Mouse (Mus musculus): ENCODE measurements around the gene Ube2v1. TPM values are rescaled to one million over a fixed set of nuclear protein-coding genes. Genes with fewer than 3 reads are reported as not detected.

The Ube2v1 gene
- polyA plus RNA-seq, 1 experiment from 2014 or later: 299 TPM

DNA sequence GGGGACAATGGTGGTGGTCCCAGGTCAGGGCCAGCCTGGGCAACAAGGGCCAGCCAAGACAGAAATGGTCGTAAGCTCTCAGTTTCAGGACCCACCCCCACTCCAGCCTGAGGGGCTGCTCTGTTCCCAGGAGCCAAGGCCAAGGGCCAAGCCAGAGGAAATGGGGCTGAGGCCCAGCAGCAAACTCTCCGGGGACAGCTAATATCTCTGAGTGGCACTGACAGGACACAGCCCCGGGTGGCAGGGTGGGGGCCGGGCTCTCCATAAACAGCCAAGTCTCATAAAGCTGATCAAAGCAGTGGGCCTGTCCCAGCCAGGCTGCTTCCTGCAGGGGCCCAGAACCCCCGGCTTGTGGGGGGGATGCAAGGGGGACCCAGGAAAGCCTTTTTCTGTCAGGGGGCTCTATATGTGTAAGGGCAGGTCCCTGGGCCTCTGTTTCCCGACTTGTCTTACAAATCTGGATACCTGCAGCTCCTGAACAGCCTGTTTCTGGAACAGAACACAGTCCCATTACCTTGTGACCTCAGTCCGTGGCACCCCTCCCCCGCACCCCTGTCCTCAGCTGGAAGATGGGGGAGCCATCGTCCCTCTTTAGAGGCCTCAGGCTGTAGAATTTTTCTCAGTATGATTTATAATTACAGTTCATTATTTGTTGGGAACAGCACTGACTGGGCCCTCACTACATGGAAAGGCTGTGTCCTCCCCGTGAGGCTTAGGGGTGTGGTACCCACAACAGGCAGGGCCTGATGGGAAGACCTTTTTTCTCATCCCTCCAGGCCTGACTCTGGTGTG is 48.5 kb downstream of the Ube2v1 start:
- DNase-seq: no peak
- Histone ChIP-seq H3K27me3 (ENCODE audit: control insufficient read depth, insufficient read depth, low read length) (no peaks in the 10 kb centered on the region), H3K9ac (replicated peaks; ENCODE audit: low read length) (no peak overlapping the region), H3K4me2 (ENCODE audit: low read length) (no peak overlapping the region), H3K4me1 (ENCODE audit: control insufficient read depth, insufficient read depth, low read length) (no peaks in the 10 kb centered on the region), H3K4me3 (replicated peaks; ENCODE audit: low read depth, low read length) (no peak overlapping the region), H3K27ac (replicated peaks; ENCODE audit: low read depth, low read length) (no peak overlapping the region), H3K9me3 (ENCODE audit: control insufficient read depth, low read length) (no peaks in the 10 kb centered on the region), H3K36me3 (ENCODE audit: control insufficient read depth, insufficient read depth, low read length) (no peaks in the 10 kb centered on the region)
- WGBS: 46% methylated on average over 10 of the region's 10 CpGs
- ATAC-seq (ENCODE audit: low FRiP score, low TSS enrichment): no peak

DNA sequence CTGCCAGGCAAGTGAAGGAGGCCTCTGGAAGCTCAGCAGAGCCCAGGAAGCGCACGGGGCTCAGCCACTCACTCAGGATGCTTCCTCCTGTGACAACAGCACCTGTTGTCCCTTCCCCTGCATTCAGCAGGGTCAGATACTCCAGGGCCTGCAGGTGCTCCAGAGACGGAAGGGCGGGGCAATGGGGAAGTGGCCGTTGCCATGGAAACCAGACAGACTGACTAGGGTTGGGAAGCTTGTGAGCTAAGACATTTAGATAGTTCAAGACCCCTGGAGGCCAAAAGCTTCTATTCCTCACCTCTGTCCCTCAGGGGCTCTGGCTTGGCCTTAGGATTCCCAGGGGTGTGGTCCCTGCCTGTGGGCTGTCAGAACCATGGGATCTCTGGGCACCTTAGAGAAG is 53.4 kb downstream of the Ube2v1 start:
- no peaks in the 10 kb centered on the region for H3K36me3 ChIP-seq (ENCODE audit: control insufficient read depth, insufficient read depth, low read length)
- H3K9me3 ChIP-seq (ENCODE audit: control insufficient read depth, low read length): no peaks in the 10 kb centered on the region
- H3K9ac ChIP-seq (replicated peaks; ENCODE audit: low read length): no peak overlapping the region
- no peak for DNase-seq
- no peak overlapping the region for H3K27ac ChIP-seq (replicated peaks; ENCODE audit: low read depth, low read length)
- ATAC-seq (ENCODE audit: low FRiP score, low TSS enrichment): no peak
- no peaks in the 10 kb centered on the region for H3K4me1 ChIP-seq (ENCODE audit: control insufficient read depth, insufficient read depth, low read length)
- H3K4me3 ChIP-seq (replicated peaks; ENCODE audit: low read depth, low read length): no peak overlapping the region
- H3K4me2 ChIP-seq (ENCODE audit: low read length): no peak overlapping the region
- 41% methylated on average over 5 of the region's 5 CpGs for WGBS
- H3K27me3 ChIP-seq (ENCODE audit: control insufficient read depth, insufficient read depth, low read length): no peaks in the 10 kb centered on the region

DNA sequence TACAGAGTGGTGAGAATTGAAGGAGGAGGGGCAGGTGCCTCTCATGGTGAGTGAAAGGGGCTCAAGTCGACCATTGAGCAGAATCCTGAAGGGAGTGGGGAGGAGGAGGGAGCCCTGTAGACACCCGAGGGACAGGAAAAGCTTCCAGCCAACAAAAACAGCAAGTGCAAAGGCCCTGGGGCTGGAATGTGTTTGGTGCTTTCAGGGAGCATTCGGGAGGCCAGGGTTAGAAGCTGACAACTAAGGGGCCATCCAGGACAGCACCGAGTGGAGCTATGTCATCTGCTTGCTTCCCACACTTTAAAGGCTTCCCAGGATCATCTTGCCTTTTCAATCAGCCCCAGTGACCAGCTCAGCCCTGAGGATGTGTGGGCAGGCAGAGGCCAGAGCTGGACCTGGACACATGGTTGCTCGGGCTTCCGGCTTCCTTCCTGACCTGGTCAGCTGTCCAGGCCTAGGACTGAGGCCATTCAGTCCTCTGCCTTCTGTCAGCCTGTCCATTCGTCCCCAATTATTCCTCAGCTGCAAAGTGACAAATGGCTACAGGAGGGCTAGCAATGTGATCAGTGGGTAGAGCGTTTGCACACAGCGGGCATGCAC is 54.6 kb downstream of the Ube2v1 start:
- DNase-seq: no peak
- WGBS: 68% methylated on average over 9 of the region's 9 CpGs
- Histone ChIP-seq H3K9ac (replicated peaks; ENCODE audit: low read length) (no peak overlapping the region), H3K4me3 (replicated peaks; ENCODE audit: low read depth, low read length) (no peak overlapping the region), H3K9me3 (ENCODE audit: control insufficient read depth, low read length) (no peaks in the 10 kb centered on the region), H3K36me3 (ENCODE audit: control insufficient read depth, insufficient read depth, low read length) (no peaks in the 10 kb centered on the region), H3K27ac (replicated peaks; ENCODE audit: low read depth, low read length) (no peak overlapping the region), H3K4me2 (ENCODE audit: low read length) (no peak overlapping the region), H3K27me3 (ENCODE audit: control insufficient read depth, insufficient read depth, low read length) (no peaks in the 10 kb centered on the region), H3K4me1 (ENCODE audit: control insufficient read depth, insufficient read depth, low read length) (no peaks in the 10 kb centered on the region)
- ATAC-seq (ENCODE audit: low FRiP score, low TSS enrichment): no peak

DNA sequence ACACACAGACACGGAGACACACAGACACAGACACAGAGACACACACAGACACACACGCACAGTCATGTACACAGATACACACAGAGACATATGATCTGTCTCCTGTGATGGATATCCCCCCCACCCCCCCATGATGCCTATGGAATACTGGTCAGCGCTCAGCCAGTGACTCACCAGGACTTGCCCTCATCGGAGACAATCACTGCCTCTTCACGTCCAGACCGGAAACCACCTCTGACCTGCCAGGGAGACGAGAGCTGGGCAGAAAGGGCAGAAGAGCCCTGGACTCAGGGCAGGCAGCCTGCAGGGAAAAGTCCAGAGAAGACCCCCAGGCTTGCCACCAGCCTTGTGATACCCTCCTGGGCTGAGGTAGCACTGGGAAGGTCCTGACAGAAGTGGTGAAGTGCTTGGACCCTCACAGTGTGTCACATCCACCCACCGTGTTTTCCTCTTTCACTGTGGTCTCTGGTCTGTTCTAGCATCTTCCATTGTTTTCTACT is 55.7 kb downstream of the Ube2v1 start:
- no peak overlapping the region for H3K9ac ChIP-seq (replicated peaks; ENCODE audit: low read length)
- WGBS: 84% methylated on average over 8 of the region's 8 CpGs
- no peaks in the 10 kb centered on the region for H3K4me1 ChIP-seq (ENCODE audit: control insufficient read depth, insufficient read depth, low read length)
- H3K36me3 ChIP-seq (ENCODE audit: control insufficient read depth, insufficient read depth, low read length): no peaks in the 10 kb centered on the region
- no peak overlapping the region for H3K4me2 ChIP-seq (ENCODE audit: low read length)
- no peaks in the 10 kb centered on the region for H3K9me3 ChIP-seq (ENCODE audit: control insufficient read depth, low read length)
- DNase-seq: no peak
- no peak overlapping the region for H3K4me3 ChIP-seq (replicated peaks; ENCODE audit: low read depth, low read length)
- H3K27me3 ChIP-seq (ENCODE audit: control insufficient read depth, insufficient read depth, low read length): no peaks in the 10 kb centered on the region
- ATAC-seq (ENCODE audit: low FRiP score, low TSS enrichment): no peak
- H3K27ac ChIP-seq (replicated peaks; ENCODE audit: low read depth, low read length): no peak overlapping the region

DNA sequence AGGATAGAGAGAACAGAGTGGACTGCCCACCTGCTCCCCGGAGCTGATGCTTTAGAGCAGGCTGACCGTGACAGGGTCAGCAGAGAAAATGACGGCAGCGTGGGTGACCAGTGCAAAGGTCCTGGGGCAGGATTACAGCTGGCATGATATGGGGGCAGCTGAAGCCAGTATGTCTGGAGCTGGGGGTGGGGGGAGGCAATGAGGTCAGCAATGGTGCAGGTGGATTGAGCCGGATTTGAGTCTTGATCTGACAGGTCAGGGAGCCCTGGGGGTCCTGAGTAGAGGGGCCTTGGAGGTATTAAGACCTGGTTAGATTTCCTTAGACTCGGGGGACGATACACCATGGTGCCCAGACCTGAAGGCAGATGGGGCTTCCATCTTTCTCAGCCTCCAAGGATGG is 56.3 kb downstream of the Ube2v1 start:
- no peaks in the 10 kb centered on the region for H3K36me3 ChIP-seq (ENCODE audit: control insufficient read depth, insufficient read depth, low read length)
- no peak overlapping the region for H3K27ac ChIP-seq (replicated peaks; ENCODE audit: low read depth, low read length)
- H3K4me1 ChIP-seq (ENCODE audit: control insufficient read depth, insufficient read depth, low read length): no peaks in the 10 kb centered on the region
- WGBS: 87% methylated on average over 7 of the region's 7 CpGs
- DNase-seq (no peak), ATAC-seq (ENCODE audit: low FRiP score, low TSS enrichment) (no peak)
- H3K4me3 ChIP-seq (replicated peaks; ENCODE audit: low read depth, low read length): no peak overlapping the region
- no peaks in the 10 kb centered on the region for H3K27me3 ChIP-seq (ENCODE audit: control insufficient read depth, insufficient read depth, low read length)
- H3K4me2 ChIP-seq (ENCODE audit: low read length): no peak overlapping the region
- H3K9ac ChIP-seq (replicated peaks; ENCODE audit: low read length): no peak overlapping the region
- H3K9me3 ChIP-seq (ENCODE audit: control insufficient read depth, low read length): no peaks in the 10 kb centered on the region

DNA sequence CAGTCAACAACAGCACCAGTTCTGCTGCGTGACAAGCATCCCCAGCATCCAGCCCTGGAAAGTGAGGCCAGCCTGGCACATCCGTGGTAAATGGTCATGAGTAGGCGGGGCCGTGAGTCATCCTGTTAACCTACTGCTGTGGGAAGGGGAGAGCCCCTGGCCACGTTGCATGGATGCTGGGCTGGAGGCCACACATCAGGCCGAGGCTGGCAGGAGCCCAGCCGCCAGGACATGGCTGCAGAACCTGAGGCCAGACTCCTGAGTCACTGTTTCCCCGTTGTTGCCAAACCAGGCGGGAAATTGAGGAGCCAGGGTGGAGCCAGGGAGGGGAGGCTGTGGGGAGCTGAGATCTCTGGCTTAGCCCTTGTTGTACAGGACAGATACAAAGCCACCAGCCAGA is 57.1 kb downstream of the Ube2v1 start:
- 70% methylated on average over 9 of the region's 9 CpGs for WGBS
- Histone ChIP-seq H3K4me3 (replicated peaks; ENCODE audit: low read depth, low read length) (no peak overlapping the region), H3K4me1 (ENCODE audit: control insufficient read depth, insufficient read depth, low read length) (no peaks in the 10 kb centered on the region), H3K9me3 (ENCODE audit: control insufficient read depth, low read length) (no peaks in the 10 kb centered on the region), H3K27ac (replicated peaks; ENCODE audit: low read depth, low read length) (no peak overlapping the region), H3K9ac (replicated peaks; ENCODE audit: low read length) (no peak overlapping the region), H3K4me2 (ENCODE audit: low read length) (no peak overlapping the region), H3K36me3 (ENCODE audit: control insufficient read depth, insufficient read depth, low read length) (no peaks in the 10 kb centered on the region), H3K27me3 (ENCODE audit: control insufficient read depth, insufficient read depth, low read length) (no peaks in the 10 kb centered on the region)
- ATAC-seq (ENCODE audit: low FRiP score, low TSS enrichment) (no peak), DNase-seq (no peak)

DNA sequence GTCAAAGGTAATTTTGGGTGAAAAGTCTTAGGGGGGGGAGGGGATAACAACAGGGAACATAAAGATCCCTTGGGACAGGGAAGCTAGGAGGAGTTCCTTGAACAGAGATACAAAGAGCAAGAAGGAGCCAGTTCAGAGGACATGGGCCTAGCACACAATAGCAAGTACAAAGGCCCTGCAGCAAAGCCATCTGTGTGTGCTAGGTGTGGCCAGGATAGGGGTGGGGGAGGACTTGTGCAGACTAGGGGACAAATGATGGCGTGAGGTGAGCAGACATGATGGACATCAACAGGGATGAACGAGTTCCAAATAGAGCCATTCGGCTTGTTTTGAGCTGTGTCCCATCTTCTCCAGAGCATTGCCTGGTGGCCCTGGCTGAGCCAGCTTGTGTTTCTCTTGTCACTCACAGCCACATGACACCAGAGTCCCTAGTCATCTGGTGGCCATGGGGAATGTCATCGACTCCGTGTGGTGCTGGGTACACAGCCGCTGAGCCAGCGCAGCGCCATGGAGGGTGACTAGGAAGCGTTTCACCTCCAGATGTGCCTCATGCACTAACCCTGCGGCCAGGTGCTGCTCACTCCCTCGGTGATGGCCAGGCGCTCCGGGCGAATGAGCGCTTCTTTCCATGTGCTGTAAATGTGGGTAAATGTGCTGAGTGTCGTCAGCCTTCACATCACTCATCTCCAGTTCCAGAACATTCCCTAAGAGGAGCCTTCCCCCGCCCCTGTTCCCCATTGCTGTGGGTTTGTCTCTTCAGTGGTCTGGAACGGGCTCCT is 60.3 kb downstream of the Ube2v1 start:
- no peaks in the 10 kb centered on the region for H3K9me3 ChIP-seq (ENCODE audit: control insufficient read depth, low read length)
- no peak overlapping the region for H3K27ac ChIP-seq (replicated peaks; ENCODE audit: low read depth, low read length)
- no peaks in the 10 kb centered on the region for H3K36me3 ChIP-seq (ENCODE audit: control insufficient read depth, insufficient read depth, low read length)
- H3K27me3 ChIP-seq (ENCODE audit: control insufficient read depth, insufficient read depth, low read length): no peaks in the 10 kb centered on the region
- H3K4me2 ChIP-seq (ENCODE audit: low read length): no peak overlapping the region
- H3K9ac ChIP-seq (replicated peaks; ENCODE audit: low read length): no peak overlapping the region
- no peak for ATAC-seq (ENCODE audit: low FRiP score, low TSS enrichment)
- H3K4me3 ChIP-seq (replicated peaks; ENCODE audit: low read depth, low read length): no peak overlapping the region
- DNase-seq: no peak
- H3K4me1 ChIP-seq (ENCODE audit: control insufficient read depth, insufficient read depth, low read length): no peaks in the 10 kb centered on the region
- WGBS: 90% methylated on average over 18 of the region's 18 CpGs

DNA sequence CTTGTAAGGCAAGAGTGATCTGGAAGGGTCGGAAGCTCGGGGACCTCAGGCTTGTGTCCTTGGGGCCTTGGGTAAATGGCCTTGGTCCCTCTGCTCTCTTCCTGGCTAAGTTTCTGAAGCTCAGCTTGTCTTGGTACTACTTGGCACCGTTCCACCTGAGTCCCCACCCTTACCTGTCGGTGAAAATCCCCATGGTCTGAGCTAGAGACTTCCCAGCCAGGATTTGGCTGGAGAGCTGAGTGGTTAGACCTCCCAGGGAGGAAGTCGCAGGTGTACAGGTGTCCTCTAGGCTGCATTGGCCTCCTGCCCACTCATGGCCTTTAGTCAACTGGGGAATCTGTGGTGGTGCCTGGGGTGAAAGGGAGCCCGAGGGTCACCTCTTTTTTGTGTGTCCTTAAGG is 61.1 kb downstream of the Ube2v1 start:
- H3K27me3 ChIP-seq (ENCODE audit: control insufficient read depth, insufficient read depth, low read length): no peaks in the 10 kb centered on the region
- no peak overlapping the region for H3K27ac ChIP-seq (replicated peaks; ENCODE audit: low read depth, low read length)
- no peak overlapping the region for H3K4me3 ChIP-seq (replicated peaks; ENCODE audit: low read depth, low read length)
- no peak overlapping the region for H3K9ac ChIP-seq (replicated peaks; ENCODE audit: low read length)
- H3K36me3 ChIP-seq (ENCODE audit: control insufficient read depth, insufficient read depth, low read length): no peaks in the 10 kb centered on the region
- no peak for ATAC-seq (ENCODE audit: low FRiP score, low TSS enrichment)
- H3K4me1 ChIP-seq (ENCODE audit: control insufficient read depth, insufficient read depth, low read length): no peaks in the 10 kb centered on the region
- H3K4me2 ChIP-seq (ENCODE audit: low read length): no peak overlapping the region
- WGBS: 89% methylated on average over 6 of the region's 6 CpGs
- no peaks in the 10 kb centered on the region for H3K9me3 ChIP-seq (ENCODE audit: control insufficient read depth, low read length)
- DNase-seq: no peak
